Comparison of ENCODE assay signal across 1 mouse cellular context in the genomic region with DNA sequence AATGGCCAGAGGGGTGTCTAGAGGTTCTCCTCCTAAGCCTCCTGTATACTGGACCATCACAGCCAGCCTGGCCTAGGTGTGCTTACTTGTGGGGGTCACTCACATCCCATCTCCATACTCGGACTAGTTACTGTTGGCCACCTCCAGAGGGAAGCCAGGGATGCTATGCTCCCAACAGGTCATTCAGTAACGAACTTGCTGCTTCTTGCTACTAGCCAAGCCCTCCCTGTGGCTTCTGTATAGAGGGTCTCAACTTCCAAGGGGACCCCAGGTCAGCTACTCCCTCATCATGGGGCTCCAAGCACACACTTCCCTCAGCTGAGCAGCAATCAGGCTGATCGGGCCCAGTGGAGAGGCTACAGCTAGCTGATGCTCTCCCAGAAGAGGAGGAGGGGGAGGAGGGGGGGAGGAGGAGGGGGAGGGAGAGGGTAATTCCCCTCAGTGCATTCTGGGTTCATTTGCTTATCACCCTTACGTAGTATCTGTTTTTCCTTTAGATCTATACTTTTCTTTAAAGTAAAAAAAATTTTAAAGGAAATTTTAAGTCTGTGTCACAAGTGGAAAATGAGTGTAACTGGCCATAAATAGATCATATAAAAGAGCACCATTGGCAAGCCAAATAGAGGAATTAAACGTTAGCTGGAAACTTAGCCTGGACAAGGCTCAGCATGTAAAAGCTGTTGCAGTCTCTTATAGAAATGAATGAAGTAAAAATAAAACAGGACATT.
A peak's percentile ranks its signal among the peaks of the same experiment; 100 is the strongest.
TF ChIP-seq lines count a peak whose summit lies in the region.

No protein-coding gene starts in this region.

TF ChIP-seq in MEL, 35 proteins besides CTCF, POLR2A, EP300 and RAD21:
- TF ChIP-seq BHLHE40 (IDR thresholded peaks at IDR 0.05; ENCODE audit: borderline replicate concordance, low read depth, low read length): 0 out of 2 replicates have a peak, but pooled peaks have one; percentile 26
- no peak; the same call in 1 of the 2 replicates for TF ChIP-seq HCFC1 (IDR thresholded peaks at IDR 0.05; ENCODE audit: low read depth, low read length)
- 0 out of 2 replicates have a peak, but pooled peaks have one; percentile 12 for TF ChIP-seq GATA1 (IDR thresholded peaks at IDR 0.05; ENCODE audit: low read depth, low read length)
TF ChIP-seq in MEL: peak in this region for 2.
